Mouse (Mus musculus) T-helper 17 cell (primary cell): ENCODE results near the gene Cyp3a44.
"Not testable (repeated sequence)": the region's sequence is repeated elsewhere in the genome, so short reads cannot be mapped to it uniquely, and the experiment has no call there.

ENCODE experiments used
- in situ Hi-C, 2 experiments: fragments of 300-600 bp; cut with MboI, MseI; formaldehyde crosslinking; loops; 1 replicate in 1 of 2; 2 replicates in 1 of 2; pipeline ENCODE4 v1.15.1; 2025; ENCODE audit warnings: high pct_unique_total_duplicates in 2 of 2

The Cyp3a44 gene

DNA sequence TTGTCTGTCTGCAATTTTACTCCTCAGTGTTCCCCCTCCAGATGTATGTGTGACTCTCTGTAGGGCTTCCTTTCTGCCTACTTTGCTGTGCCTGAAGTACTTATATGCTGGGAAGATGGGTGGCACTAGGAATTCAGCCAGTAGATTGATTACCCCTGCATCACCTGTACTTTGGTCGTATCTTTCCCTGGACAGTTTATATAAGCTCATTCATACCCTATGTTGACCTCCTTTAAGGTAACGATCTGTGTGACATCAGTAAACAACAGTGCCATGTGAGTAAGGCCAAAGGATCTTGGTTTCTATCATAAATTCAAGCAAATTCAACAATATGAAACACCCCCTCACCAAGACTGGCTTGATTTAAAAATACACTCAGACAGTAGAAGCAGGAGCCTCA lies at the start of gene Cyp3a44:
Gene Cyp3a44, minus strand, starts transcription at position 79 of the 400 bp plus-strand sequence.
- in situ Hi-C loops, result not testable (repeated sequence)

DNA sequence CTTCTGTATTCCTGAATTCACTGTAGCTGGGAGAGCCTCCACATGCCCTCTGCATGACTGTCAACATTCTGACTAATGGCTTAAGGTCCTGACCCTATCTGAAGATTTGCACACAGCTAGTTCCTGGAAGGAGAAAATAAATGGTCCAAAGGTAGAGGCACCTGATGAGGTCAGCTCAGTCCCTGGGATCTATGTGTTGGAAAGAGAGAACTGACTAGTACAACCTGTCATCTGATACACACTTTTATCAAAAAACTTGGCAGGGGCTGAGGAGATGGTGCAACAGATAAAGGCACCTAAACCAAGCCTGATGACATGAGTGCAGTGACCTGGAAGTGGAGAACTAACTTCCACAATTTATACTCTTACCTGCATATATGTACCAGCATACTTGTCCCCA lies 5.4 kb downstream of the Cyp3a44 start:
- in situ Hi-C loops, result not testable (repeated sequence)

DNA sequence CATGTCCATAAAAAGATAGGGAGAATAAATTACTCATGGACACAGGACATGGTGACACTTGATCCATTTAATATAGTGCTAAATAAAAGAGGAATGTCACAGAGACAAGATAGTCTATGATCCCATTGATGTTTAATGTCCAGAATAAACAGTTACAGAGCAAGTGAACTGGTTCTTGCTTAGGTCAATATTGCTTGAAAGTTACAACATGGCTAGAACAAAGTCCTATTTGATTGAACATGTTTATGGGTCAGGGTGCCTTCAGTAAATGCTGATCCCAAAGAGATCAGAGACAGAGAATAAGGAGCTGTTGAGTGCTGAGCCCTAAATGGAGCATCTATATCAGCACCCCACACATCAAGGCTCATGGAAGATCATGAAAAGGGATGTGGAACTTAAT lies 12.4 kb downstream of the Cyp3a44 start:
- in situ Hi-C loops, result not testable (repeated sequence)

- in situ Hi-C loops, result not testable (repeated sequence)
Measured at GRCm38 (mm10) chr5:145737512-145737911, 68.2 kb downstream of the Cyp3a44 start.
